18 mouse cellular contexts compared by ENCODE assay signal in genomic region chr4:129878656-129879145, GRCm38 (mm10). TPM values are rescaled to one million over a fixed set of nuclear protein-coding genes. Genes with fewer than 3 reads are reported as not detected.
"Had no signal": no experiment of that assay in that cellular context is flagged by ENCODE, and none has a peak within 500 bp of the region (broad histone marks: within the 10 kb centered on the region; RNA-seq: fewer than 3 reads in every experiment).

No protein-coding gene starts in this region.

- H3K36me3 ChIP-seq: limb, embryonic 12.5 days; liver, embryonic 13.5 days; lung, embryonic 15.5 days; midbrain, embryonic 12.5 days; neural tube, embryonic 12.5 days had no signal

- H3K27me3 ChIP-seq: limb, embryonic 12.5 days; liver, embryonic 13.5 days; lung, embryonic 15.5 days; megakaryocyte, embryonic 14.5 days; midbrain, embryonic 12.5 days; neural tube, embryonic 12.5 days had no signal

- H3K9me3 ChIP-seq: limb, embryonic 12.5 days; liver, embryonic 13.5 days; lung, embryonic 15.5 days; megakaryocyte, embryonic 14.5 days; midbrain, embryonic 12.5 days; neural tube, embryonic 12.5 days had no signal

- ATAC-seq: liver, postnatal 0 days had no signal

- DNase-seq: liver; liver, embryonic 13.5 days; liver, postnatal 0 days; lung, postnatal 14 days; retina, postnatal 1 day; right cerebral cortex, postnatal 4 days; thymus, postnatal 14 days had no signal

- H3K9ac ChIP-seq: limb, embryonic 12.5 days; midbrain, embryonic 12.5 days; neural tube, embryonic 12.5 days had no signal

- H3K27ac ChIP-seq: neural tube, embryonic 12.5 days had no signal

- H3K4me3 ChIP-seq: left cerebral cortex, adult 2 months; limb, embryonic 12.5 days; liver, embryonic 13.5 days; lung, embryonic 15.5 days; midbrain, embryonic 12.5 days; myocyte; neural tube, embryonic 12.5 days had no signal

RNA-seq across cellular contexts. Expression of gene Spocd1, which starts 50.3 kb away (rescaled TPM):
- total RNA-seq: midbrain, postnatal 0 days; neutrophil, adult 5-6 weeks had no signal
- polyA plus RNA-seq: limb, embryonic 12.5 days; liver, embryonic 13.5 days; liver, postnatal 0 days; macrophage; midbrain, embryonic 12.5 days; myocyte; neural tube, embryonic 12.5 days; stomach, postnatal 0 days had no signal
